Mouse (Mus musculus) liver, embryonic 14.5 days (tissue): ENCODE data around the gene Lmx1b.

Source experiments
- CTCF ChIP-seq: IDR thresholded peaks from 2 replicates; pipeline ENCODE4 v1.5.1; 2016; ENCODE audit warnings: antibody characterized with exemption, low read depth, control low read depth
- EP300 ChIP-seq: IDR thresholded peaks from 2 replicates; pipeline ENCODE4 v1.6.1; 2016; ENCODE audit warnings: antibody characterized with exemption, low read depth

- TF ChIP-seq CTCF (no peak), EP300 (no peak)
Measured at GRCm38 (mm10) chr2:33638141-33638733, 2.1 kb downstream of the Lmx1b start.
